Mouse (Mus musculus): ENCODE data around the gene Ift122.

The Ift122 gene

GRCm38 (mm10) chr6:115959151-115959691 lies 106.0 kb downstream of the Ift122 start:
- DNase-seq (ENCODE audit: low spot score), result no peak

- DNase-seq (ENCODE audit: low spot score), result no peak
Measured at GRCm38 (mm10) chr6:115960322-115960721, 107.1 kb downstream of the Ift122 start.

- no peak for DNase-seq (ENCODE audit: low spot score)
Measured at GRCm38 (mm10) chr6:115961743-115962142, 108.5 kb downstream of the Ift122 start.

- no peak for DNase-seq (ENCODE audit: low spot score)
Measured at GRCm38 (mm10) chr6:115962439-115963085, 109.3 kb downstream of the Ift122 start.

- no peak for DNase-seq (ENCODE audit: low spot score)
Measured at GRCm38 (mm10) chr6:115963656-115964055, 110.4 kb downstream of the Ift122 start.

GRCm38 (mm10) chr6:115966227-115966966 lies 113.1 kb downstream of the Ift122 start:
- DNase-seq (ENCODE audit: low spot score), result no peak

- DNase-seq (ENCODE audit: low spot score), result no peak
Measured at GRCm38 (mm10) chr6:115967291-115967880, 114.1 kb downstream of the Ift122 start.

- no peak for DNase-seq (ENCODE audit: low spot score)
Measured at GRCm38 (mm10) chr6:115968086-115968485, 114.8 kb downstream of the Ift122 start.

- no peak for DNase-seq (ENCODE audit: low spot score)
Measured at GRCm38 (mm10) chr6:115968700-115969099, 115.4 kb downstream of the Ift122 start.

GRCm38 (mm10) chr6:115969103-115969502 lies 115.8 kb downstream of the Ift122 start:
- DNase-seq (ENCODE audit: low spot score), result no peak

GRCm38 (mm10) chr6:115969952-115970351 lies 116.7 kb downstream of the Ift122 start:
- DNase-seq (ENCODE audit: low spot score), result no peak

GRCm38 (mm10) chr6:115971273-115972060 lies 118.2 kb downstream of the Ift122 start:
- no peak for DNase-seq (ENCODE audit: low spot score)

- no peak for DNase-seq (ENCODE audit: low spot score)
Measured at GRCm38 (mm10) chr6:115972083-115972764, 119.0 kb downstream of the Ift122 start.

- no peak for DNase-seq (ENCODE audit: low spot score)
Measured at GRCm38 (mm10) chr6:115973139-115973875, 120.0 kb downstream of the Ift122 start.

GRCm38 (mm10) chr6:115973881-115974662 lies 120.8 kb downstream of the Ift122 start:
- no peak for DNase-seq (ENCODE audit: low spot score)

GRCm38 (mm10) chr6:115975606-115976005 lies 122.3 kb downstream of the Ift122 start:
- DNase-seq (ENCODE audit: low spot score), result no peak

Data from c-Kit-positive CD71-positive TER-119-positive erythroid progenitor cells, embryonic 14.5 days (primary cell).